Mouse (Mus musculus) forelimb bud, embryonic 11.5 days (tissue): Measurements from ENCODE around the gene Zfp462.

Experiments used
- DNase-seq: peaks from one replicate; pipeline ENCODE4 v3.0.0-alpha.2; 2012; ENCODE audit warnings: low read depth, low spot score

Gene Zfp462

GRCm38 (mm10) chr4:55102382-55102781 is 157.5 kb downstream of the Zfp462 start:
- no peak for DNase-seq

- no peak for DNase-seq
Measured at GRCm38 (mm10) chr4:55103575-55103974, 158.7 kb downstream of the Zfp462 start.

- no peak for DNase-seq
Measured at GRCm38 (mm10) chr4:55117839-55118487, 173.1 kb downstream of the Zfp462 start.

GRCm38 (mm10) chr4:55121126-55121525 is 176.3 kb downstream of the Zfp462 start:
- no peak for DNase-seq

GRCm38 (mm10) chr4:55121952-55122351 is 177.1 kb downstream of the Zfp462 start:
- DNase-seq = no peak

- no peak for DNase-seq
Measured at GRCm38 (mm10) chr4:55124126-55124525, 179.3 kb downstream of the Zfp462 start.

- DNase-seq = no peak
Measured at GRCm38 (mm10) chr4:55125048-55125737, 180.3 kb downstream of the Zfp462 start.

GRCm38 (mm10) chr4:55125738-55126054 is 180.8 kb downstream of the Zfp462 start:
- DNase-seq = no peak

- DNase-seq = no peak
Measured at GRCm38 (mm10) chr4:55127228-55127901, 182.5 kb downstream of the Zfp462 start.

- no peak for DNase-seq
Measured at GRCm38 (mm10) chr4:55128088-55128835, 183.4 kb downstream of the Zfp462 start.
